ENCODE assay signal across 29 mouse cellular contexts in the genomic region with DNA sequence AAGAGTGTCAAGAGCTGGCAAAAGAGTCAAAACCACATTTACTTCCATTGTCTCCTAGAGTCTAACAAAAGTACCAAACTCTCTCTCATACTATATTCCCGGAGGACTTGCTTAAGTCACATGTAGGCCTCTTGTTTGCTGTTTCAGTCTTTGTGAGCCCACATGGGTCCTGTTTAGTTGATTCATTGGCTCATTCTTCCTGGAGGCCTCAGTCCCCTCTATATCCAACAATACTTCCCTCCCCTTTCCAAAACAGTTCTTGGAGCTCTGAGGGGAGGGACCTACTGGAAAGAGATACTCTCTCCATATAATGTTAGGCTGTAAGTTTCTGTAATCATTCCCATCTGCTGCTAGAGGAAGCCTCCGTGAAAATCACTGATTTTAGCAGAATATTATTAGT.
"Had no signal": no experiment of that assay in that cellular context is flagged by ENCODE, and none has a peak within 500 bp of the region (broad histone marks: within the 10 kb centered on the region; RNA-seq: fewer than 3 reads in every experiment).

No protein-coding gene starts in this region.

- DNase-seq: cerebellum, adult 18-20 months; cerebellum, adult 2 months; cerebellum, adult 8-10 months; cerebellum, adult 9-10 months; cerebellum, adult 9-11 months; cerebellum, postnatal 10 days; cerebellum, postnatal 14 days; cerebellum, postnatal 25 days; cerebellum, postnatal 36 days; embryo, embryonic 11 days; forebrain, postnatal 0 days; gastrocnemius, adult 2 months; gastrocnemius, postnatal 10 days; gastrocnemius, postnatal 14 days; gastrocnemius, postnatal 25 days; gastrocnemius, postnatal 36 days; heart, adult 11 months; heart, adult 18-20 months; heart, adult 2 months had no signal

- ATAC-seq: forebrain, embryonic 13.5 days; forebrain, embryonic 14.5 days; forebrain, embryonic 15.5 days; forebrain, embryonic 16.5 days; forebrain, postnatal 0 days had no signal

- H3K9me3 ChIP-seq: embryonic facial prominence, embryonic 12.5 days; embryonic facial prominence, embryonic 13.5 days; embryonic facial prominence, embryonic 15.5 days; forebrain, embryonic 12.5 days; forebrain, embryonic 13.5 days; forebrain, embryonic 15.5 days had no signal

- H3K36me3 ChIP-seq: embryonic facial prominence, embryonic 12.5 days; embryonic facial prominence, embryonic 13.5 days; embryonic facial prominence, embryonic 15.5 days; forebrain, embryonic 10.5 days; forebrain, embryonic 12.5 days; forebrain, embryonic 15.5 days had no signal

- H3K27ac ChIP-seq: embryonic facial prominence, embryonic 12.5 days; embryonic facial prominence, embryonic 13.5 days; embryonic facial prominence, embryonic 15.5 days; forebrain, embryonic 10.5 days; forebrain, embryonic 12.5 days; forebrain, embryonic 13.5 days; forebrain, embryonic 15.5 days; gastrocnemius, adult 2 months; heart, adult 2 months had no signal

- H3K4me2 ChIP-seq: embryonic facial prominence, embryonic 12.5 days; embryonic facial prominence, embryonic 13.5 days; embryonic facial prominence, embryonic 15.5 days; forebrain, embryonic 12.5 days; forebrain, embryonic 13.5 days; forebrain, embryonic 15.5 days had no signal

- H3K4me3 ChIP-seq: embryonic facial prominence, embryonic 12.5 days; embryonic facial prominence, embryonic 13.5 days; embryonic facial prominence, embryonic 15.5 days; erythroblast, embryonic 14.5 days; forebrain, embryonic 10.5 days; forebrain, embryonic 12.5 days; forebrain, embryonic 13.5 days; forebrain, embryonic 15.5 days; gastrocnemius, adult 2 months; heart, adult 2 months had no signal

- H3K9ac ChIP-seq: embryonic facial prominence, embryonic 12.5 days; embryonic facial prominence, embryonic 13.5 days; embryonic facial prominence, embryonic 15.5 days; forebrain, embryonic 12.5 days; forebrain, embryonic 13.5 days; forebrain, embryonic 15.5 days; forebrain, postnatal 0 days had no signal

- H3K27me3 ChIP-seq: embryonic facial prominence, embryonic 12.5 days; embryonic facial prominence, embryonic 13.5 days; embryonic facial prominence, embryonic 15.5 days; forebrain, embryonic 12.5 days; forebrain, embryonic 13.5 days; forebrain, embryonic 15.5 days had no signal

- H3K4me1 ChIP-seq: embryonic facial prominence, embryonic 12.5 days; embryonic facial prominence, embryonic 13.5 days; embryonic facial prominence, embryonic 15.5 days; forebrain, embryonic 10.5 days; forebrain, embryonic 12.5 days; forebrain, embryonic 13.5 days; forebrain, embryonic 15.5 days had no signal
